Mouse (Mus musculus) kidney, adult 2 months (tissue): Measurements from ENCODE around the gene Flrt2. TPM values are rescaled to one million over a fixed set of nuclear protein-coding genes. Genes with fewer than 3 reads are reported as not detected.
A peak's percentile ranks its signal among the peaks of the same experiment; 100 is the strongest.
"Not testable (repeated sequence)": the region's sequence is repeated elsewhere in the genome, so short reads cannot be mapped to it uniquely, and the experiment has no call there.

Experiments used
- DNase-seq: peaks from one replicate; pipeline ENCODE4 v3.0.0; 2021
- H3K27ac ChIP-seq: fragments of 200-500 bp; 2 replicates; pipeline ENCODE4 v1.5.1; 2012; ENCODE audit warnings: low read depth, low read length, control low read depth, inconsistent platforms; ENCODE audit not compliant: insufficient read depth
- H3K27me3 ChIP-seq: fragments of 200-500 bp; replicated peaks from 2 replicates; pipeline ENCODE4 v1.6.1; 2012; ENCODE audit warnings: mild to moderate bottlenecking, moderate library complexity, low read length, inconsistent platforms; ENCODE audit not compliant: control insufficient read depth, insufficient read depth
- H3K36me3 ChIP-seq: fragments of 200-500 bp; 2 replicates; pipeline ENCODE4 v1.6.1; 2012; ENCODE audit warnings: mild to moderate bottlenecking, moderate library complexity, low read length, inconsistent platforms; ENCODE audit not compliant: control insufficient read depth, insufficient read depth
- H3K4me1 ChIP-seq: fragments of 200-500 bp; 2 replicates; pipeline ENCODE4 v1.6.1; 2011; ENCODE audit warnings: low read length; ENCODE audit not compliant: control insufficient read depth, insufficient read depth
- H3K4me3 ChIP-seq: fragments of 200-500 bp; 2 replicates; pipeline ENCODE4 v1.5.1; 2011; ENCODE audit warnings: mild to moderate bottlenecking, low read depth, low read length, control low read depth; ENCODE audit not compliant: insufficient read depth
- CTCF ChIP-seq: fragments of 200-500 bp; conservative IDR thresholded peaks from 2 replicates; pipeline ENCODE4 v1.5.1; 2011; ENCODE audit warnings: low read depth, mild to moderate bottlenecking, control low read depth, low read length, moderate library complexity, mixed read lengths; ENCODE audit not compliant: insufficient read depth, insufficient read length
- POLR2A ChIP-seq: fragments of 200-500 bp; IDR thresholded peaks from one replicate; pipeline ENCODE4 v1.6.1; 2011; ENCODE audit warnings: low read depth, low read length, control low read depth
- WGBS: fragments of 180-500 bp; shearing (Covaris S2); methylation state at CpG from one replicate; pipeline ENCODE4 v1.1.7; 2018; 5-methylcytosine and 5-hydroxymethylcytosine counted together
- polyA plus RNA-seq: library from polyadenylated mRNA; depleted of rRNA; stranded (reverse); fragments of >200 nt; gene quantifications from 2 replicates; pipeline ENCODE4 v1.2.3, GENCODE M21; 2012; rRNA removed

Flrt2 gene
- polyA plus RNA-seq: 2.0 and 2.1 TPM in 2 replicates

GRCm38 (mm10) chr12:95691961-95692767, at the start of gene Flrt2:
Flrt2 (plus strand) TSS chr12:95692226.
- TF ChIP-seq CTCF: no peak
- TF ChIP-seq POLR2A: no peak
- Histone ChIP-seq H3K27ac (no peak within 1 kb of the TSS), H3K4me1 (no peaks in the 10 kb centered on the region), H3K4me3 (peak within 1 kb of the TSS; percentile 26), H3K27me3 (no peaks in the 10 kb centered on the region), H3K36me3 (no peaks in the 10 kb centered on the region)
- WGBS: 1% methylated on average over 32 of the region's 32 CpGs
- peak; percentile 42 for DNase-seq

GRCm38 (mm10) chr12:95642226-95642625, 49.8 kb upstream of the Flrt2 start:
- no peak for DNase-seq
- 63% methylated on average over 3 of the region's 3 CpGs for WGBS
- no peaks in the 10 kb centered on the region for H3K4me1 ChIP-seq

GRCm38 (mm10) chr12:95647179-95647578, 44.8 kb upstream of the Flrt2 start:
- H3K36me3 ChIP-seq, H3K27me3 ChIP-seq, DNase-seq, H3K4me3 ChIP-seq, H3K27ac ChIP-seq, H3K4me1 ChIP-seq: not testable (repeated sequence)
- 100% methylated on average over 4 of the region's 6 CpGs for WGBS

More at GRCm38 (mm10) chr12:95642226-95642625, 49.8 kb upstream of the Flrt2 start:
- Histone ChIP-seq H3K27me3 (no peaks in the 10 kb centered on the region), H3K27ac (no peak overlapping the region), H3K4me3 (no peak overlapping the region), H3K36me3 (no peaks in the 10 kb centered on the region)
- TF ChIP-seq POLR2A: no peak
- no peak for TF ChIP-seq CTCF

- DNase-seq: no peak
- Histone ChIP-seq H3K36me3 (no peaks in the 10 kb centered on the region), H3K4me1 (no peaks in the 10 kb centered on the region), H3K4me3 (no peak overlapping the region), H3K27me3 (no peaks in the 10 kb centered on the region), H3K27ac (no peak overlapping the region)
- WGBS: 72% methylated on average over 4 of the region's 4 CpGs
- TF ChIP-seq POLR2A (no peak), CTCF (no peak)
These were observed 39.6 kb upstream of the Flrt2 start for GRCm38 (mm10) chr12:95652172-95653156.

GRCm38 (mm10) chr12:95656594-95656993, 35.4 kb upstream of the Flrt2 start:
- no peak for DNase-seq
- Histone ChIP-seq H3K4me3 (no peak overlapping the region), H3K36me3 (no peaks in the 10 kb centered on the region), H3K4me1 (no peaks in the 10 kb centered on the region), H3K27ac (no peak overlapping the region), H3K27me3 (no peaks in the 10 kb centered on the region)
- 91% methylated on average over 4 of the region's 4 CpGs for WGBS
- TF ChIP-seq POLR2A (no peak), CTCF (no peak)

GRCm38 (mm10) chr12:95667296-95667695, 24.7 kb upstream of the Flrt2 start:
- Histone ChIP-seq H3K4me3 (no peak overlapping the region), H3K27me3 (no peaks in the 10 kb centered on the region), H3K36me3 (no peaks in the 10 kb centered on the region), H3K4me1 (no peaks in the 10 kb centered on the region), H3K27ac (no peak overlapping the region)
- TF ChIP-seq POLR2A (no peak), CTCF (no peak)
- WGBS: 90% methylated on average over 5 of the region's 5 CpGs
- no peak for DNase-seq

- TF ChIP-seq CTCF (no peak), POLR2A (no peak)
- Histone ChIP-seq H3K27ac (no peak overlapping the region), H3K36me3 (no peaks in the 10 kb centered on the region), H3K4me1 (no peaks in the 10 kb centered on the region), H3K27me3 (no peaks in the 10 kb centered on the region), H3K4me3 (no peak overlapping the region)
- 75% methylated on average over 5 of the region's 5 CpGs for WGBS
- DNase-seq: no peak
These were observed 16.3 kb upstream of the Flrt2 start for GRCm38 (mm10) chr12:95675711-95676110.
